Mouse (Mus musculus): ENCODE measurements around the gene Eps15l1.

Gene Eps15l1

DNA sequence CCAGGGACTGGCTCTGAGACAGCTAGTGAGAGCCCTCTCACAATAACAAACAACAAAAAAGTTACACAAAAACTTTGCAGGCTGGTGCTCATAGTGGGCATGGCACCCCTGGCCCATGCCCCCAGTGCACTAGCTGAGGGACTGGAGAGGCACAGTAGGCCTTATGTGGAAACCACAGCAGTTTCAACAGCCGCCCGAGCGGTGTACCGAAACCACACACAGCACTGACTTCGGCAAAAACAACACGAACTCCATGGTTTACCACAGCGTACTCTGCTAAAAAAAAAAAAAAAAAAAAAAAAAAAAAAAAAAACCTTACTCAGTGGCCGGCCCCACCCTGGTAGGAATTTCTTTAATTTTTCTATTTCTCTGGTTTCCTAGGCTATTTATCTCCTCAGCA, 70.5 kb downstream of the Eps15l1 start:
- no peak for DNase-seq (ENCODE audit: low spot score)

DNA sequence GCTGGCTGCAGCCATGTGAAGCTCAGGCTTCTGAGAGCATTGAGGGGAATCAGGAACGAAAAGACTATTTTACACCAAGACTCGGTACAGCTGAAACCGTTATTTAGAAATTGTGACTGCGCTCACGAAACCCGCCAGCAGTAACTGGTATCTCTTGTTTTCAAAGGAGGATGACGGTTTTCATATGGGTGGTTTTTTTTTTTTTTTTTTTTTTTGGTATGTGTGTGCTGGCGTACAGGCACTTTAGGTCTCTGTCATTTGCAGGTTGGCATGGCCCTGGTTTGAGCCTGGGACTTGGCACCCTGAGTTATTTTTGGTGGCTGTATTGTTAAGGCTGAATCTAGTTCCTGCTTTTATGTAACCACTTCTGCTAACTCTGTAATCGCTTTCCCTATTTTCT, 71.4 kb downstream of the Eps15l1 start:
- DNase-seq (ENCODE audit: low spot score), result no peak

DNA sequence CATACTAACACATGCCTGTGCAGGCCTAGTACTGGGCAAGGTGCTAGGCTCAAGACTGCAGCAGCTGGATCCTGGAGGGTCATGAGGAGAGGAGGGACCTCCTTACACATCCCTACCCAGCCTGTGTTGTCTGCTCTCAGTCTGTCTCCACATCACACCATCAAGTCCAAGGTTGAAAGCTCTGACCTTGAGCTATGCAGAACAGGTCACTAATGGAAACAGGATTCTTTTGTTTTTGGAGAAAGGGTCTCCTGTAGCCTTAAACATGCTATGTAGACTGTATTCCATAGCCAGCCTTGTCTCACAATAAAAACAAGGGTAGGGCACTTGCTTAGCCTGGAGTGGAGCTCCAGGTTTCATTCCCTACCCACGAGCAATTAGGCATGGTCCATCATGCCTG, 72.3 kb downstream of the Eps15l1 start:
- DNase-seq (ENCODE audit: low spot score), result no peak

DNA sequence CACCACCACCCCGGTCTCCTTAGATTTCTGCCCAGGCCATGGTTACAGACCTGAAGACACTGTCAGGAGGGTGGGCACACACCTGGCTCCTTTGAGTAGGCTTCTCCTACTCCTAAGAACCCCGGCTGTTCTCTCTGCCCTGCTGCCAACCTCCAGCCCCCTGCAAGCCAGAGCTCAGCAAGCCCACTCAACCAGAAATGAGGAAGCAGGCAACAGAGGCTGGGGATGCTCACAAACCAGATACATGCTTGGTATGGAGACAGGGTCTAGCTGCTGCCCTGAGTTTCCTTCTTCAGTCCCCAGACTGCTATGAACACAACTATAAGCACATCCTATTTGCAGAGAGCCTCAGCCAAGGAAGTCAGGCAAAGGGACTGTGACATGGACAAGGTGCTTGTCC, 73.1 kb downstream of the Eps15l1 start:
- DNase-seq (ENCODE audit: low spot score), result no peak

DNA sequence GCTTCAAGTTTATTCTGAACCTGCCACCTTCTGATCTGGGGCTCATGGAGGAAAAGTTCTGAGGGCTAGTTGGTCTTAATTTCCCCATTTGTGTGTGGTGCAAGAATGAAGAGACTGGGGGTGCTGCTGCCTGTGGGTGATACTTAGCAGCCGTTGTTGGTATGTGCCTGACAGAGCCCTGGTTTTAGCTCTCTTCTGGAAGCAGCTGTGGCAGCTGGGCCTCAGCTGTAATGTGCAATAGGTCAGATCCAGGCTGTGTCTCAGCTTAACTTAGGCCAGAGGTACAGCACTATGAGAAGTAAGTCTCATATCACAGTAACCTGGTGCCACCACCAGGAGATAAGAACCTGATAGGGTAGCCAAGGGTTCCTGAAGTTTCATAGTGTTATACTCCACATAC, 73.7 kb downstream of the Eps15l1 start:
- no peak for DNase-seq (ENCODE audit: low spot score)

DNA sequence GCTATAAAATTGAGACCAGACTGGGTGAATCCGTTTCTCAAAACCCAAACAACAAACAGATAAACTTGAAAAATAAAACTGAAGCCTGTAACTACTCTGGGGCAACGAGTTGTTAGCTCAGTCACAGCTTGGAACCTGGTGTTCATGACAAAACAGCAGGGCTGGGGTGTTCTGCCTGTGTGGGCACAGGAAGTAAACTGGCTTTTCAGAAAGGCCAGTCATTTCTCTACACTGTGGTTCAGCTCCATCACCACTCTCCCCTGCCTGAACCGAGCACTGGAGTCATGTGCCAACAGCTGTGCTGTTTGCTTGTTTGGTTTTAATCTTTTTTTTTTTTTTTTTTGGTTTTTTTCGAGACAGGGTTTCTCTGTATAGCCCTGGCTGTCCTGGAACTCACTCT, 77.5 kb downstream of the Eps15l1 start:
- no peak for DNase-seq (ENCODE audit: low spot score)

DNA sequence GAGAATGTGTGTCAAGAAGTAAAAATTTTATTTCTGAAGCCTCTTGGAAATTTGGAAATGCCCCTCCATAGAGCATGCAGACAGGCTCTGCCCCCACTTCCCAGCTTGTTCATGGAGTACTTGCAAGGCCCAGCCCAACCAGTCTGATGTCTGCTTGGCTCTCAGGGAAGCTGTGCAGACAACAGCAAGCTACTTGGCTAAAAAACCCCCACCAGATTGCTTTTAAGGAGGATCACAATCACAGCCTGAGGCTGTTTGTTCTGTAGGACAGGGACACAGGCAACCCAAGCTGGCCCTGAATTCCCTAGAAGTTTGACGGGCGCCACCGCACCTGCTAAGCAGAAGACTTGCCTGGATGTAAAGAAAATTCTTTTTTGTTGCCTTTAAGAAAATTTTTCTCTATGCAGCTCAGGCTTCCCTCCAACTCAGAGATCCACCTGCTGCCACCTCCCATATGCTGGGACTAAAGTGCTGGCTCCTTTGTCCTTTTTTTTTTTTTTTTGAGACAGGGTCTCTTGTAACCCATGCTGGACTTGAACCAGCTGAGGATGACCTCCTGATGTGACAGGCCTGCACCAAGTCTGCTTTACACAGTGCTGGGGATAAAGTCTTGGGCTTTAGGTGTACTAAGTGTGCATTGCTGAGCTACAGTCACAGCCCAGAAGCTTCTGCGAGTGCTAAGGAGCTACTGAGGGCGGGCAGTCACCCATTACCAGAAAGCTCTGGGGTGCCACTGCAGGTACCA, 78.5 kb downstream of the Eps15l1 start:
- no peak for DNase-seq (ENCODE audit: low spot score)

DNA sequence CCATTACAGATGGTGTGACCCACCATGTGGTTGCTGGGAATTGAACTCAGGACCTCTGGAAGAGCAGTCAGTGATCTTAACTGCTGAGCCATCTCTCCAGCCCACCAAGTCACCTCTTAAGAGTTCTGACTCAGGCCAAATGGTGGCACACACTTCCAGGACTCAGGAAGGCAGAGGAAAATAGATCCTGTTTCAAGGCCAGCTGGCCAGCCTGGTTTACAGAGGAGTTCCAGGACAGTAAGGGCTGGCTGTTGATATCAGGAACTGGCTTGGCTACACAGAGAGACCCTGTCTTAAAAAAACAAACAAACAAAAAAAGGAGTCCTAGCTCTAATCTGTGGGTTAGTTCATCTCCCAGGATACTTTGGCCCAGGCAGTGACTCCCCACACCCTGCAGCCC, 84.2 kb downstream of the Eps15l1 start:
- no peak for DNase-seq (ENCODE audit: low spot score)

DNA sequence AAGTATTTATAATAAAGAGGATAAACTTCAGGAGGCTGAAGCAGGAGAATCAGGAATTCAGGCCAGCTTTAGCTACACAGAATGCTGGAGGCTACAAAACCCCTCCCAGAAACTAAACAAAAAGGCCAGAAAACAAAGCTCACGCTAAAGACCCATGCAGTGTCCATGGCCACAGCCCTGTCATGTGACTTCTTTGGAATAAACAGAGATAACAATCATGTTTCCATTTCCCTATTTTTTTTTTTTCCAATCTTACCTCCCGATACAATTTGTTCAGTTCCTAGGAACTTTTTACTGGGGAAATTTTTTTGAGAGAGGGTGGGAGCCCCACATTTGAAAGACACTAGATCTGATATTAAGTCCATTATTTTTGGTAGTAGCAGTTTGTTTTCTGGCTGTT, 85.0 kb downstream of the Eps15l1 start:
- no peak for DNase-seq (ENCODE audit: low spot score)

DNA sequence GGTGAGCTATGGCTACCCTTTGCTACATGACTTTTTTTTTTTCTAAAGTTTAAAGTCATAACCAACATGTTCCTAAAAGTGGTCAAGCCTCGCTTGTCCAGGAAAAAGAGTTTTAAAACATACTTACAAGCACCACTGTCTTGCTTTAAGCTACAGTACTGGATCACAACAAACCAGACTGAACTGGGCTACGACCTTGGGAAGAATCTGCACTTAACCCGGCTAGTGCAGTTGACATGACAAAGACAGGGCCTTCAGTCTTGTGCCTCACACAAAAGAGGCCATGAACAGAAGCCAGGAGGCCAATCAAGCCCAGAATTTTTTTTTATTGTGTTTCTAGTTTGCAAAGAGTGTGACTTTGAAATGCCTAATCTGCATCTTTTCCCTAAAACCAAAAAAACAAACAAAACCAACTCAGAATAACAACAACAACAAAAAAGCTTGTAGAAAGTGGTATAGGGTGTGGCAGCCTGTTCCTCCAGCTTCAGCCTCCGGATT, 87.1 kb downstream of the Eps15l1 start:
- DNase-seq (ENCODE audit: low spot score), result no peak

DNA sequence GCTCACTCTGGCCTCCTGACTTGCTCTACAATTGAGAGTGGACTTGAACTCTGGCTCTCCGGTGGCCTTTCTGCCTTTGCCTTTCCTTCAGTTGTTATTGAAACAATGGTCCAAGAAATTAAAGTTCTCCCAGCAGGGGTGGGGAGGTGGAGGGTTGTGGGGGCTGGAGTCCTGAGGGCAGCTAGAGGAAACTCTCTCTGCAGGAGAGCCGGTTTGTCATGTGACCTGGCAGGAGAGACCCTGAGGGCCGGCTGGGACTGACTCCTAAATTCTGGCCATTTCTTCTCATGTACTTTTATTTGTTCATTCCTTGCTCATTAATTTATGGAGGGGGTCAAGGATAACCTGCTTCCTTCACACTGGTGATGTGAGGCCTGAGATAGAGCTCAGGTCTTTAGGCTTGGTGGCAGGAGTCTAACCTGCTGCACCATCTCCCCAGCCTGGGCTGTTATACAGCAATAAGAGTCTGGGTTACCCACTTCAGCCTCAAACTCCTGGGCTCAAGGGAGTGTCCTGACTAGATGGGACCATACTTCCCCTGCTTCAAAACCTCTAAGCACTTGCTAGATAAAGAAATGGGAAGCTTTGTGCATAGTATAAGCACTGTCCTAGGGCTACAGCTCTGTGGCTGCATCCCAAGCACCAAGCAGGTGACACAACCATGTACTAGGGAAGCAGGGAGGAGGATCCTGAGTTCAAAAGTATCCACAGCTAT, 87.7 kb downstream of the Eps15l1 start:
- no peak for DNase-seq (ENCODE audit: low spot score)

DNA sequence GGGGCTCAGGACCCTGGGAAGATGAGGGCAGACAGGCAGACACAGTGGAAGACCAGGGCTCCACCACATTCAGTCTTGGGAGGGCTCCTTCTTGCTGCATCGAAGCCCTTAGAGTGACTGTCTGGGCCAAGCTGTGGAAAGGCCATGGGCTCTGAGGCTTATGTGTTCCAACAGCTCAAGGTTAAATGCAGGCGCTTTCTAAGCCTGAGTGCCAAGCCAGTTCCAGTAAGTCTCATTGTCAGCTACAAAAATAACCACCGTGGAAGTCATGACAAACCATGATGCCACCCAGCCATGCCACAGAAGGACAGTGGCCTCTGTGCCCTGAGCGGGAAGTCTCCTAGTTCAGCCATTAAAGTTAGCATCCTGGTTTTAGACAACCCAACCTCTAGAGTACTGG, 89.6 kb downstream of the Eps15l1 start:
- DNase-seq (ENCODE audit: low spot score), result no peak

DNA sequence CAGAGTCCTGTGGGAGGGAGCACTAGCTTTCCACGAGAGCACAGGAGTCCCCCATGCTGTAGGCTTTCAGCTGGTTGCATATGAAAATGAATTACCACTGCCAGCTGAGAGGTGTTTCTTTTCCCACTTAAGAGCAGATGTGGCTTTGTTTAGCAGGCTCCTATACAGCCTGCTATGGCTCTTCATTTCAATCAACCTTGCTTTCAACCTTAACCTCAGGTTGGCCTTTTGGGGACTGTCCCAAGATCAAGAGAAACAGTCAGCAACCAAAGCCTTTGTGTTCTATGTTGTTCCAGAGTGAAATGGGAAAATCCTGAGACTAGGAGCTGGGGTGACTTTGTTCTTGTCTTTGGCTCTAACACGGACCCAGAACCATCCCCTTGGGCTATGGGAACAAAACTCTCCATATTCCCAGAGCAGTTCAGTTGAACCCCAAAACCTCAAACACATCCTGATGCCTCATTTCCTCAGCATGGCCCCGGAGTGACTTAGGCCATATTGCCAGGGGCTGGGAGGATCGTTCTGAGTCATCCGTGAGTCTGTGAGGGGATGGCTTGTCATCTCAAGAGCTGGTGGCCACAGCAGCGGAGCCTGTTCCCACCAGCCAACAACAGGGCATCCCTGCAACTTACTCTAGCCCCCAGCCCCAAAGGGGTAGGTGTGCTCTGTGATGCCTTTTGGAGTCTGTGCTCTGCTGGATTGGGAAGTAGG, 90.3 kb downstream of the Eps15l1 start:
- DNase-seq (ENCODE audit: low spot score), result no peak

DNA sequence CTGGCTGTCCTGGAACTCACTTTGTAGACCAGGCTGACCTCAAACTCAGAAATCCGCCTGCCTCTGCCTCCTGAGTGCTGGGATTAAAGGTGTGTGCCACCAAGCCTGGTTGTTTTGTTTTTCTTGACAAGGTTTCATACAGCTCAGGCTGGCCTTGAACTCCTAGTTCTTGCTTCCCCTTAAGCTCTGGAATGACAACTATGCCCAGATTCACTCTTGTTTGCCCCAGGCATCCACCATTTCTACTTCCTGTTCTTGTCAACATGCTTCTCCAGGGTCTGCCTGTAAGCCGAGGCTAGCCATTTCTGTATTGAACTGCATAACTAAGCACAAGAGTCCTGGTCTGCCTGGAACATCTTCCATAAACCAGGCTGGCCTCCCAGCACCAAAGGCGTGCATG, 92.1 kb downstream of the Eps15l1 start:
- no peak for DNase-seq (ENCODE audit: low spot score)

DNA sequence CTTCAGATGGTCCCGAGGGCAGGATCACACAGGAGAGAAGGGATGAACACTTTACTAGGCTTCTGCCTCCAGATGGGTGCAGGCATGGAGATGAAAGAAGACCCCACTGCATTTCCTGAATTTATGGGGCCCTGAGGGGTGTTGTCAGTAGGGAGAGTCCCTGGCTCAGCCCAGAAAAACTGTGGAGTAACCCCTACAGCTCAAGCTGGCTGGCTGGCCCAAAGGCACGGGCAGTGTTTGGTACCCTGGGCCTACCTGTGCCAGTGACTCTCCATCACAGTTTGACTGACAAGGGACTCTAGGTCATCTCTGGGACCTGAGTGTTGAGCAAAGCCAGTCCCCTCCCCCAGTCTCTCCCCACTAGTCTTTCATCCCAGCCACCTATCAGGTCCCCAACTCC, 96.6 kb downstream of the Eps15l1 start:
- no peak for DNase-seq (ENCODE audit: low spot score)

DNA sequence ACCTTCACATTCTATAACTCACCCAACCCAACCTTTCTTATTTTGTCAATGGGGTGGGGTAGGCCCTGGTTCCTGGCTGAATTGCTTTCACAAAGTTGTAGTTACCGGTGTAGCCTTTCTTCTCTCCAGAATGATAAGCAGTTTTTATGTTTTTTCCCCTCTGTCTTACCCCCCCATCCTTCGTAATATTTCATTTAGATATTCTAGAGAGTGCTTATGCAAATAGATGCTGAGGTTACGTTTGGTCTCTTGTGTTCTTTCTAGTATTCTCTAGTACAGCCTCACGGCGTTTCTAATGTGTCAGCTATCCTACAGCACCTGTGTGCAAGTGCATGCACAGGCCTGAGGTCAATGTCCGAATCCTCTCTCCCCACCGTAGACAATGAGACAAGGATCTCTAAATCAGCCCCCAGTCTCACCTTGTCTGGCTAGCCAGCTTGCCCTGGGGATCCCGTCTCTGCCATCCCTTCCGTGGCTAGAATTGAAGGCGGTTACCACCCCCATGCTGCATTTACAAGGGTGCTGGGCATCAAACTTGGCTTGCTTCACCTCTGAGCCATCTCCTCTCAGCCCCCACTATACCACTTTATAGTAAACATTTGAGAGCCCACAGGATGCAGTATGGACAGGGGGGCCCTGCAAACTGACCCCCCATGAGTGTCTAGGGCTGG, 97.1 kb downstream of the Eps15l1 start:
- no peak for DNase-seq (ENCODE audit: low spot score)

DNA sequence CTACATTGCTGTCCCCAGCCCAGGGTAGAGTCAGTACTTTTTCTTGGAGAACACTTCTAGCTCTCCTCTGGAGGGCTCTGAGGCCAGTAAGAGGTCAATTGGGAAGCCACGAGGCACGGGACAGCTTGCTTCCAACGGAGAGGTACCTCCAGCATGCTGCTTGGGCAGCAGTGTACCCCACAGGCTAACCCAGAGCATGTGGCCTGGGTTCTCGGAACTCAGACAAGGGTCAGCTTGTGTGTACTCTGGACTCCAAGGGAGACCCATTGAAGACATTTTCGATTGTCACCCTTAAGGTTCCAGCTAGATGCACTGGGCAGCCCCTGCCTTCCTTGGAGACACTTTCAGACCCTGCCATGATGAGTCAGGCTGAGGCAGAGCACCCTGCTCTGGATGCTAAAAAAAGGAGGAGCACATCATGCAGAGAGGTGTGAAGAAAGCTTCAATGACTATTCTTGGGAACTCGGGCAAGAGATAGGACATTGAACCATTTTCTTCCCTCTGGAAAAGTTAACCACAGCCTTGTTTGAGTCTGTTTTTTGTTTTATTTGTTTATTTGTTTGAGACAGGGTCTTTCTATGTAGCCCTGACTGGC, 98.0 kb downstream of the Eps15l1 start:
- DNase-seq (ENCODE audit: low spot score), result no peak

DNA sequence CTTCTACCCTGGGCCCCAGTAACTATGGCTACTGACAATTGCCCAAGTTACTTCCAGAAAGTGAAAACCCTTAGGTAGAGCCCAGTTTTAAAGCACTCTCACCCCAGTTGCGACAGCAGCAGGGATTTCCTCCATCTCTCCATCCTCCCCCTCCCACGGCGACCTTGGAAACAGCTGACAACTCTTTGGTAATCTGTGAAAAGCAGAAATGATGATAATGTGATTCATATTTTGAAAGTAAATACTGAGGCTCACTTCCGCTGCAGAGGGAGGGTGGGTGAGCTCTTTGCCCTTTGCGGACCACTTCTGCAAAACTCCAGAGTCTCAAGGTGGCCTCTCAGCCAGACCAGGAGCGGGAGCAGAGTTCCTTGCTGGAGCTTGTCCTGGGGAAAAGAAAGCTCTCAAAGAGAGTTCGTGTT, 98.8 kb downstream of the Eps15l1 start:
- no peak for DNase-seq (ENCODE audit: low spot score)

DNA sequence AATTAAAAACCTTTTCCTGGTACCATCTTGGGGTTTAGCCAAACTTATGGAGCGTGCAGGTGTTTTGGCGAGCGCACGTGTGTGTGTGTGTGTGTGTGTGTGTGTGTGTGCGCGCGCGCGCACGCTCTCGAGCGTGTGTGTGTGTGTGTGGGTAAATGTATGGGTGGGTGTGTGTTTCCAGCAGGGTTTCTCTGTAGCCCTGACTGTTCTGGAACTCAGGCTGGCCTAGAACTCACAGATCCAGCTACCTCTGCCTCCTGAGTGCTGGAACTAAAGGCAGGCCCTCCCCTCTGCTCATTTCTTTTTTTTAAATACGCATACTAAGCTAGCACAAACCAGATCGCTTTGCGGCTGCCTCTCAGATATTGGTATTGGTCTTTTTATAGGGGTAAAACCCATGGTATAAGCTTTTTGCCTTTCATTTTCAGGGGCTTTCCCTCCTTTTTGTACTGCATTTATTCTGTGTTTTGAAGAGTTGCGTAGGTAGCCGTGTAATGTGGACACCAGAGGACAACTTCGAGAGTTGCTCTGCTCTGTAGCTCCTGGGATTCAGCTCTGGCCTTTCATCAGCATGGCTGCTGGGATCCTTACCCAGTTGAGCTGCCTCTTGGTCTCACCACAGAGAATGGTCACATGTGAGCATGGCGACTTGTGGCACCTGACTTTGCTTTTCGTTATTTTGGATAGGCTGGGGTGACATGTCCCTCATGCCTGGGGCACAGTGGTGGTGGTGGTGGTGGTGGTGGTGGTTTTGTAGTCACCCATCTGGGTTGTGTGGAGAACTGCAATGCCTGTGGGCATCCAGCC, 99.4 kb downstream of the Eps15l1 start:
- DNase-seq (ENCODE audit: low spot score), result no peak

DNA sequence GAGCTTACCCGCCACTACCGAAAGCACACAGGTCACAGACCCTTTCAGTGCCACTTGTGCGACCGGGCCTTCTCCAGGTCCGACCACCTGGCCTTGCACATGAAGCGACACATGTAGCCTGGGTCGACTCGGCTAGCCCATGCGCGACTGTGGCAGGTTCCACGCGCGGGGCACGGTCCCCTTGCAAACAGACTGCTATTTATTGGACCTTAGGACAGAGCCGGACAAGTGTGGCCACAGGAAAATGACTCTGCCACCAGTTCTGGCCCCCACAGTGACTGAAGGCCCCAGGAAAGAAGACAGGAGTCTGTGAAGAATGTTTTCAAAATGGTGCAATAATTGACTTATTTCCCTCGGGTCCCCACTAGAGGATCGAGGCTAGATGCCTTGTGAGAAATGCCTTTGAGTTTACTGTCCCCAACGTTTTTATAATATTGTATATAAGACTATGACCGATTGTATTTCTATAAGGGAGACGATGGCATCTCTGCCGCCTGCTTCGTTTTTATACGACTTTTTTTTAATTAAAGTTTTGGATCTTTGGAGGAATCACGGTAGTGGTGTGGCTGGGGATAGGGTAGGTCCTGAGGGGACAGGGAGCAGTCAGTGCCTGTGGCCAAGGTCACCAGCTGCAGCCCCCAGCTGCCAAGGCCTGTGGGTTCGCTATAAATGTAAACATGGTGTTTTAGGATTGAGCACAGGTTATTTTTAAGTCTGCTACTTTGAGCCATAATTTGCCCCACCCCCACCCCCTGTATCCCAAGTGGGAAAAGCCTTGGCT, 100.3 kb downstream of the Eps15l1 start:
- no peak for DNase-seq (ENCODE audit: low spot score)
